Mouse (Mus musculus): ENCODE measurements at regions not wholly inside any gene's neighbourhood (a gene's known extent, or its start where the extent isn't known, plus 50 kb on each side); places are given as distances from the start of the nearest gene placed in this dataset.

GRCm38 (mm10) chr8:35979638-35980255 is 214.2 kb downstream of the Gm19410 start:
- ATAC-seq (replicated peaks; ENCODE audit: insufficient number of reproducible peaks, low FRiP score, low TSS enrichment, poor library complexity, severe bottlenecking) = no peak

GRCm38 (mm10) chr8:35983083-35983482 is 217.5 kb downstream of the Gm19410 start:
- no peak for ATAC-seq (replicated peaks; ENCODE audit: insufficient number of reproducible peaks, low FRiP score, low TSS enrichment, poor library complexity, severe bottlenecking)

GRCm38 (mm10) chr8:35985152-35985689 is 219.6 kb downstream of the Gm19410 start:
- no peak for ATAC-seq (replicated peaks; ENCODE audit: insufficient number of reproducible peaks, low FRiP score, low TSS enrichment, poor library complexity, severe bottlenecking)

- ATAC-seq (replicated peaks; ENCODE audit: insufficient number of reproducible peaks, low FRiP score, low TSS enrichment, poor library complexity, severe bottlenecking) = no peak
These were observed 221.7 kb downstream of the Gm19410 start for GRCm38 (mm10) chr8:35987327-35987726.

- no peak for ATAC-seq (replicated peaks; ENCODE audit: insufficient number of reproducible peaks, low FRiP score, low TSS enrichment, poor library complexity, severe bottlenecking)
These were observed 225.4 kb downstream of the Gm19410 start for GRCm38 (mm10) chr8:35991013-35991412.

- ATAC-seq (replicated peaks; ENCODE audit: insufficient number of reproducible peaks, low FRiP score, low TSS enrichment, poor library complexity, severe bottlenecking) = no peak
These were observed 226.5 kb downstream of the Gm19410 start for GRCm38 (mm10) chr8:35991936-35992603.

GRCm38 (mm10) chr8:35996330-35997077 is 230.9 kb downstream of the Gm19410 start:
- ATAC-seq (replicated peaks; ENCODE audit: insufficient number of reproducible peaks, low FRiP score, low TSS enrichment, poor library complexity, severe bottlenecking) = no peak

- ATAC-seq (replicated peaks; ENCODE audit: insufficient number of reproducible peaks, low FRiP score, low TSS enrichment, poor library complexity, severe bottlenecking) = no peak
These were observed 234.0 kb downstream of the Gm19410 start for GRCm38 (mm10) chr8:35999584-35999983.

- no peak for ATAC-seq (replicated peaks; ENCODE audit: insufficient number of reproducible peaks, low FRiP score, low TSS enrichment, poor library complexity, severe bottlenecking)
These were observed 238.8 kb downstream of the Gm19410 start for GRCm38 (mm10) chr8:36004387-36004786.

GRCm38 (mm10) chr8:36005536-36005935 is 239.9 kb downstream of the Gm19410 start:
- ATAC-seq (replicated peaks; ENCODE audit: insufficient number of reproducible peaks, low FRiP score, low TSS enrichment, poor library complexity, severe bottlenecking) = no peak

- no peak for ATAC-seq (replicated peaks; ENCODE audit: insufficient number of reproducible peaks, low FRiP score, low TSS enrichment, poor library complexity, severe bottlenecking)
These were observed 242.1 kb downstream of the Gm19410 start for GRCm38 (mm10) chr8:36007724-36008123.

- ATAC-seq (replicated peaks; ENCODE audit: insufficient number of reproducible peaks, low FRiP score, low TSS enrichment, poor library complexity, severe bottlenecking) = no peak
These were observed 244.0 kb downstream of the Gm19410 start for GRCm38 (mm10) chr8:36009565-36009964.

GRCm38 (mm10) chr8:36010446-36011217 is 245.0 kb downstream of the Gm19410 start:
- ATAC-seq (replicated peaks; ENCODE audit: insufficient number of reproducible peaks, low FRiP score, low TSS enrichment, poor library complexity, severe bottlenecking) = no peak

- ATAC-seq (replicated peaks; ENCODE audit: insufficient number of reproducible peaks, low FRiP score, low TSS enrichment, poor library complexity, severe bottlenecking) = no peak
These were observed 249.3 kb downstream of the Gm19410 start for GRCm38 (mm10) chr8:36014862-36015261.

GRCm38 (mm10) chr8:36016321-36017114 is 250.9 kb downstream of the Gm19410 start:
- no peak for ATAC-seq (replicated peaks; ENCODE audit: insufficient number of reproducible peaks, low FRiP score, low TSS enrichment, poor library complexity, severe bottlenecking)

GRCm38 (mm10) chr8:36018993-36019753 is 253.6 kb downstream of the Gm19410 start:
- ATAC-seq (replicated peaks; ENCODE audit: insufficient number of reproducible peaks, low FRiP score, low TSS enrichment, poor library complexity, severe bottlenecking) = 0 out of 2 replicates have a peak, but pooled peaks have one; percentile 40

- ATAC-seq (replicated peaks; ENCODE audit: insufficient number of reproducible peaks, low FRiP score, low TSS enrichment, poor library complexity, severe bottlenecking) = no peak
These were observed 254.3 kb downstream of the Gm19410 start for GRCm38 (mm10) chr8:36019895-36020294.
